Mouse (Mus musculus) left cerebral cortex, postnatal 10 days (tissue): ENCODE measurements around the gene Adgre5. TPM values are rescaled to one million over a fixed set of nuclear protein-coding genes. Genes with fewer than 3 reads are reported as not detected.

Experiments
- DNase-seq, 2 experiments: peaks; one replicate each; pipeline ENCODE4 v3.0.0; 2021 to 2022; ENCODE audit warnings: low spot score in 2 of 2, mixed read lengths in 1 of 2; ENCODE audit errors: extremely low spot score in 1 of 2
- intact Hi-C: fragments of 180-260 bp; cut with DNase I; formaldehyde crosslinking; loops from one replicate; pipeline ENCODE4 v1.15.1; 2025
- total RNA-seq, 2 experiments: library from RNA; stranded (reverse); gene quantifications; 2 replicates each; pipeline ENCODE4 v1.2.3; 2021

Gene Adgre5
- 10 to 100 TPM; 11.4 to 11.7 TPM for total RNA-seq

GRCm38 (mm10) chr8:83740976-83741741 lies at the start of gene Adgre5:
Gene Adgre5, minus strand, starts transcription at chr8:83741326.
- peak in 1 of 2 experiments; percentile 87 for DNase-seq

DNA sequence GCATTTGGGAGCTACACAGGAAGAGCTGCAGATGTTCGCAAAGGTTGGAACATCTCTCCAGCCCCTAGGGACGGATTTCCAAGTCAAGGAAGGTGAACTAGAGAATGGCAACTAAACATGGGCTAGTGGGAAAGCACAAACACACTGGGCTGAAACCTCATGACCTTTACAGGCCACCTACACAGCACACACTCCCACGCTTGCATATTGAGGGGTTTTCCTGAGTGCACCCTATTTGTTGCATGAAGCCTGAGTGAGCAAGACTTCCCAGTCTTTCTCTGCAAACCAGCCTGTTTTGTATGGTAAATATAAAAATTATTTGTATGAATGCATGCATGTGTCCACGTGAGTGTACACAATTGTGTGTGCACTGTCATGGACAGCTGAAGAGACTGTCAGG lies 48.7 kb upstream of the Adgre5 start:
- intact Hi-C loops: no loop called here
- no peak for DNase-seq

More at GRCm38 (mm10) chr8:83740976-83741741, at the start of gene Adgre5:
- intact Hi-C loops: no loop called here

DNA sequence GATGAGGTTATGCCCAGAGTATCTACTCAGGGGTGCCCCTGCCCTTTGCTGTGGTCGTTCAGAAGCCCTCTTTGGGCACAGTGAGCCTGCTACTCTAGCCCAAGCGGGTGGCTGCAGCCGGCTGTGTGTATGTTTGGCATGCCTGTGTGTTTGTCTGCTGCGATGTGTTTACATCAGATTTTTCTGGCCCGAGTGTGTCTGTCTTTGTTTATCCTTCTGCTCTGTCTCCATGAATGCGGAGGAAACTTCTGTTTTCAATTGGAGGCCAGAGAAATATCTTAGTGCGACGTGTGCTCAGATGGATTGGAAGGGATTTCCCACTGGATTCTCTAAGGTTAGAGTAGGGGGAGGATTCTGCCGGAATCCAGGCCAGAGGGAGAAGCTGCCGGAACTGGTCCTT lies 43.9 kb upstream of the Adgre5 start:
- no peak for DNase-seq
- intact Hi-C loops: no loop called here

- DNase-seq: peak; percentile 86 to 91
- intact Hi-C loops: loop anchor here (1.0 kb wide), 1 partner anchor 112 kb away; no protein-coding TSS in a partner anchor
Measured at GRCm38 (mm10) chr8:83782832-83783558, 41.9 kb upstream of the Adgre5 start.

GRCm38 (mm10) chr8:83779610-83780009 lies 38.5 kb upstream of the Adgre5 start:
- intact Hi-C loops: no loop called here
- DNase-seq: no peak

GRCm38 (mm10) chr8:83778051-83778450 lies 36.9 kb upstream of the Adgre5 start:
- no peak for DNase-seq
- intact Hi-C loops: no loop called here

DNA sequence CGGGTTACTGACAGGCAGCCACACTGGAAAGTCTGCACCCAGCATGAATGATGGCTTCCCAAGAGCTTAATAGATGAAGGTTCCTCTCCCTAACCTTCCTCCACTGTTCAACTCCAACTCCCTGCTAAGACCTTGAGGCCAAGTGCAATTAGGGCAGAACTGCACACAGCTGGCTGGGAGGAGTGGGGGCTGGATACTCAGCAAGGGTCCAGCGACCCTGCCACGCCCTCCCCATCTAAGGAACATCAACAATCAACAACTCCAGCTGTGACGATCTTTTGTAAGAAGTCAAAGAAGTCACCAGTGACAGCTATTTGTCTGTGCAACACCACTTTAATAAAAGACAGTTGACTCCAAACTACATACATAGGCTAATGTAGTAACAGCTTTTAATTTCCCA lies 35.5 kb upstream of the Adgre5 start:
- no peak for DNase-seq
- intact Hi-C loops: no loop called here

GRCm38 (mm10) chr8:83774221-83774620 lies 33.1 kb upstream of the Adgre5 start:
- no peak for DNase-seq
- intact Hi-C loops: no loop called here

GRCm38 (mm10) chr8:83773452-83773846 lies 32.3 kb upstream of the Adgre5 start:
- intact Hi-C loops: no loop called here
- DNase-seq: no peak

DNA sequence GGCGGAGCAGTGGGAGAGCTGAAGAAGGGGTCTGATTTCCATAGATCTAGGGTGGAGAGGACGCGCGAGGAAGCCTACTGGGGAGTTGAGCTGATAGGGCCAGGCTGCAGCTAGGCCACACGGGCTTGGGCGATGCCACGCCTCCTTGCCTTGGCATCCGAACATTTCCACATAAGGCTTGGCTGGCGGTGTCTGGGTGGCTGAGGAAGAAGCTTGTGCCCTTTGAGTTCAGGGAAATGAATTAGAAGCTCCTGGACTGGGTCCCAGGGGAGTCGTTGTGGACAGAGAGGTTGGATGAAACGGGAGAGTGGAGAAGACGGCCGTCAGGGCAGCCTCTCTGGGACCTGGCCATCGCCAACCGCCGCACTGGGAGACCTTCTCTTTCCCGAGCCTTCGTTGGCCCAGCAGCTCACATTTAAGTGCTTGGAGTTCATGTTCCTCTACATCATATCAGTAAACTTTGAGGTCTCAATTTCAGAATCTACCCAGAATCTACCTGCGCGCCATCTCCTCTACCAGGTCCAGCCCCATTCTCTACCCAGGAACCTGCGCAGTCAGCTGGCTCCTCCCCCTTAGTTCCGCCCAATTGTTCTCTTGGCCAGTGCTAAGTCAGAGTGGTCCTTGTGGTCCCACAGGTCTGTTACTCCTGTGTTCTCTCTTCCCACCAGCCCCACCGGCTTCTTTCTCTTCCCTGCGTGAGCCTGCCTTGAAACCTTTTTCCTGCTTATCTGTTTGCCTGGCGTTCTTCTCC lies 31.8 kb upstream of the Adgre5 start:
- intact Hi-C loops: no loop called here

GRCm38 (mm10) chr8:83771791-83772190 lies 30.7 kb upstream of the Adgre5 start:
- intact Hi-C loops: no loop called here

More for the DNA sequence above, 31.8 kb upstream of the Adgre5 start:
- DNase-seq: peak in 1 of 2 experiments; percentile 38

GRCm38 (mm10) chr8:83770669-83771068 lies 29.5 kb upstream of the Adgre5 start:
- intact Hi-C loops: no loop called here

More at GRCm38 (mm10) chr8:83771791-83772190, 30.7 kb upstream of the Adgre5 start:
- no peak for DNase-seq

DNA sequence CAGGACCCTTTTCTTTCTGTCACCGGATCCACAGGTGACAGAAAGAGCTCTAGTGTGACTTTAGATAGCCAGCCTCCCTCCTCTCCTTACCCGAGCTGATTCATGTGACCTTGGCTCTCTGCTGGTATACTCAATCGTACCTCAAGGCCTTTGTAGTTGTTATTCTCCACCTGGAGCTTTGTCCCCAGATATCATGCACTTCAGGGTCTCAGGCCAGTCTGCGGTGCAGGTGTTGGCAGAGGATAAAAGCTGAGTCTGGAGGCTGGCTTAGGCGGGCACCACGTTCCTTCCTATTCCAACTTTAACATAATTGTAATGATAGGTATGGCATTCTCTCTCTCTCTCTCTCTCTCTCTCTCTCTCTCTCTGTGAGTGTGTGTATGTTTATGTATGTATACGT lies 28.6 kb upstream of the Adgre5 start:
- DNase-seq: no peak
- intact Hi-C loops: no loop called here

More at GRCm38 (mm10) chr8:83770669-83771068, 29.5 kb upstream of the Adgre5 start:
- DNase-seq: no peak

GRCm38 (mm10) chr8:83768526-83768925 lies 27.4 kb upstream of the Adgre5 start:
- intact Hi-C loops: no loop called here
- DNase-seq: peak in 1 of 2 experiments; percentile 32

- no peak for DNase-seq
- intact Hi-C loops: no loop called here
Measured at GRCm38 (mm10) chr8:83767442-83767841, 26.3 kb upstream of the Adgre5 start.

DNA sequence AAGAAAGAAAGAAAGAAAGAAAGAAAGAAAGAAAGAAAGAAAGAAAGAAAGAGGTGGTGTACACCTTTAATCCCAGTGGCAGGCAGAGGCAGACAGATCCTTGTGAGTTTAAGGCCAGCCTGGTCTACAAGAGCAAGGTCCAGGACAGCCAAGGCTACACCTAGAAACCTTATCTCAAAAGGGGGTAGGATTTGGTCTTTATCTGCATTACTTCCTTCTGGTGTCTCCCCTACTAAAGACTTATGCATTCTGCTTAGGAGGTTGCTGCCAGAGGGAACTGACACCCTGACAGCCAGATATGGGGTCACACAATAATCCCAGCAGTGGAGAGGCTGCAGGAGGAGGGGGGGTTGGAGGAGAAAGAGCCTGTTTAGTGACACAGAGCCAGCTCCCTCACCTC lies 24.5 kb upstream of the Adgre5 start:
- no peak for DNase-seq
- intact Hi-C loops: no loop called here

GRCm38 (mm10) chr8:83764717-83765116 lies 23.6 kb upstream of the Adgre5 start:
- DNase-seq: no peak
- intact Hi-C loops: no loop called here

DNA sequence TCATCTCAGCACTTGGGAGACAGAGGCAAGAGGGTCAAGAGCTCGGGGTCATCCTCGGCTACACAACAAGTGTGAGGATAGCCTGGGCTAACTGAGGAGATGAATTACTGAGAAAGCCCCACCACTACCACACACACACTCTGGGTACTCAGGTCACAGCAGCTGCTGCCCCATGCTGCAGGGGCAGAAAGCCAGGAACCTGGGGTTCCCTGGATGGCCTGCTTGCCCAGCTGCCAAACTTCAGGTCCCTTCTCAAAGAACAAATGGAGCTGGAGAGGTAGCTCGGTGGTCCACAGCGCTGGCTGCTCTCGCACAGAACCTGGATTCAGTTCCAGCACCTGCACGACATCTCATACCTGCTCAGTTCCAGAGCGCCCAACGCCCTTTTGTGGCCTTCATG lies 23.0 kb upstream of the Adgre5 start:
- no peak for DNase-seq
- intact Hi-C loops: no loop called here

DNA sequence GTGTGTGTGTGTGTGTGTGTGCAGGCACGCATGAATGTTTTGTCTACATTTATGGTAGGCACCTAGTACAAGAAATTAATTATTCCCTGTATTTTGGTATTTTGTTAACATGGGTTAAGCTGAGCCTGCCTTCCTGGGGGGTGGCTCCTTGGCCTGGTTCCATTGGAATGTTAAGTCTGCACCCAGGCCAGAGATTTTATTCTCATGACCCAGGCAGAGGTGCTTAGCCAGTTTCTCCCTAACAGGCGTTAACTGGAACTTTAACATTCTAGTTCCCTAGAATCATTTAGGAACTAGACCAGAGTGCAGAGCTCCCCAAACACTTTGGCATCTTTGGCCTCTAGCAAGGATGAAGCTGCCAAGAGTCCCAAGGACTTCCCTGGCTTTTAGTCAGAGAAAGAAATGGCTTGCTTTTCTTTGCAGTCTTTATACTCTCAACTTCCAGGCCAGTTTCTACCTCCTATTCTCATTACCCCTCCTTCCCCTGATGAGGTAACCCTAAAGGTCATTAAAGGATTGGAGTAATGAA lies 18.2 kb upstream of the Adgre5 start:
- DNase-seq: no peak

More for the DNA sequence above, 18.2 kb upstream of the Adgre5 start:
- intact Hi-C loops: no loop called here
